Mouse (Mus musculus) hindbrain, embryonic 11.5 days (tissue): ENCODE measurements around the gene Camta1. TPM values are rescaled to one million over a fixed set of nuclear protein-coding genes. Genes with fewer than 3 reads are reported as not detected.

Experiments
- ATAC-seq: fragments of 200-750 bp; cut with Nextera tagmentation; 2 replicates; pipeline ENCODE4 v1.8.0; 2017; ENCODE audit warnings: mild to moderate bottlenecking, moderate TSS enrichment, moderate library complexity; ENCODE audit not compliant: low FRiP score
- DNase-seq: peaks from one replicate; pipeline ENCODE4 v3.0.0-alpha.2; 2015; ENCODE audit warnings: low spot score
- H3K27ac ChIP-seq: fragments of 300-500 bp; sonication (generic); 2 replicates; pipeline ENCODE4 v1.5.1; 2014; ENCODE audit warnings: mild to moderate bottlenecking, low read depth, low read length
- H3K27me3 ChIP-seq: fragments of 300-500 bp; sonication (generic); 2 replicates; pipeline ENCODE4 v1.6.1; 2014; ENCODE audit warnings: mild to moderate bottlenecking, low read length, moderate library complexity, mixed read lengths; ENCODE audit not compliant: control insufficient read depth, insufficient read depth
- H3K36me3 ChIP-seq: fragments of 300-500 bp; sonication (generic); 2 replicates; pipeline ENCODE4 v1.6.1; 2014; ENCODE audit warnings: mild to moderate bottlenecking, low read length, moderate library complexity, mixed read lengths; ENCODE audit not compliant: control insufficient read depth, insufficient read depth
- H3K4me1 ChIP-seq: fragments of 300-500 bp; sonication (generic); replicated peaks from 2 replicates; pipeline ENCODE4 v1.6.1; 2014; ENCODE audit warnings: low read length, mixed read lengths; ENCODE audit not compliant: control insufficient read depth, insufficient read depth
- H3K4me2 ChIP-seq: fragments of 300-500 bp; sonication (generic); replicated peaks from 2 replicates; pipeline ENCODE4 v1.6.1; 2014; ENCODE audit warnings: mild to moderate bottlenecking, low read depth, low read length
- H3K4me3 ChIP-seq: fragments of 300-500 bp; sonication (generic); 2 replicates; pipeline ENCODE4 v1.5.1; 2014; ENCODE audit warnings: low read depth, low read length
- H3K9ac ChIP-seq: fragments of 300-500 bp; sonication (generic); 2 replicates; pipeline ENCODE4 v1.6.1; 2014; ENCODE audit warnings: low read depth, low read length
- H3K9me3 ChIP-seq: fragments of 300-500 bp; sonication (generic); 2 replicates; pipeline ENCODE4 v1.6.1; 2016; ENCODE audit warnings: low read length; ENCODE audit not compliant: control insufficient read depth
- WGBS: fragments of 180-500 bp; shearing (Covaris S2); extraction: QIAGEN DNeasy Blood & Tissue Kit; methylation state at CpG from one replicate; pipeline ENCODE4 v1.1.7; 2014; 5-methylcytosine and 5-hydroxymethylcytosine counted together
- polyA plus RNA-seq: library from polyadenylated mRNA; unstranded; fragments of >200 nt; fragmentation: Nextera tagmentation; extraction: Ambion mirVana; gene quantifications from 2 replicates; pipeline ENCODE4 v1.2.1, GENCODE M21; 2014

Camta1 gene
- polyA plus RNA-seq, 1 experiment from 2014 or later, result 130 TPM

DNA sequence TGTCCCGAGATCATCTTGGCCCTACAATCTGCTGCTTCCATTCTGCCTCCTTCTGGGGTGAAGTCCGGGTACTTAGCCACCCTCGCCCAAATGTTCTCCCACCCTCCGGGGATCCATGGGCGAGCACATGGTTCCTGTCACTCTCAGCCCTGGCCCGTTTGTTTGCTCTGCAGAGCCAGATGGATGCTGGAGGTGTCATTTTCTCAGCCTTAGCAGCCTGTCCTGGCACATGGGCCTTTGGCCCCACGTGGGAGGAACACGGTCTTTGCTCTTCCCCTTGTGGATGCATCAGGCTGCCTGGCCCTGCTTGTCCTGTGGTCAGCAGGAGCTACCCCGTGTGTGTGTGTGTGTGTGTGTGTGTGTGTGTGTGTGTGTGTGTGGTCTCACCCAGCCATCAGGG lies 560.3 kb downstream of the Camta1 start:
- no peaks in the 10 kb centered on the region for H3K27me3 ChIP-seq
- no peaks in the 10 kb centered on the region for H3K9me3 ChIP-seq
- no peak overlapping the region for H3K4me2 ChIP-seq
- ATAC-seq (no peak), DNase-seq (no peak)
- no peak overlapping the region for H3K9ac ChIP-seq
- no peak overlapping the region for H3K27ac ChIP-seq
- no peaks in the 10 kb centered on the region for H3K36me3 ChIP-seq
- no peaks in the 10 kb centered on the region; the same call in 1 of the 2 replicates for H3K4me1 ChIP-seq
- 60% methylated on average over 9 of the region's 9 CpGs for WGBS
- no peak overlapping the region for H3K4me3 ChIP-seq

DNA sequence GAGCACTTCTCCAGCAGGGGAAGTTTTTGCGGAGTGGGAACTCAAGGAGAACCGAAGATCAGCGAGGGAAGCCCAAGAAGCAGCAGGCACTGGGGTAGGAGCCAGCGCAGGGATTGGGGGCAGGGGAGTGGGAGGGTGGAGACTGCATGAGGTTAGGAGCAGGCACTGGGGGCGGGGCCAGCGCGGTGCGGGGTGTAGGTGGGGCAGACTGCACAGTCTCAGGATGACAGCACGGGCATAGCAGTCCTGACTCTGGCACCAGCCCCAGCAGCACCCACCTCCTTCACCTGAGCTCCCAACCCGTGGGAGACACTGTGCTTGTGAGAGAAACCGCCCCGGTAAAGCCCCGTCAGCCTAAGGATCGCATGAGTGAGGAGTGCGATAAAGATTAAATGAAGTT lies 561.0 kb downstream of the Camta1 start:
- H3K4me2 ChIP-seq, result no peak overlapping the region
- H3K9ac ChIP-seq, result no peak overlapping the region
- peak; percentile 20 for DNase-seq
- ATAC-seq, result no peak
- no peak overlapping the region for H3K27ac ChIP-seq
- no peak overlapping the region for H3K4me3 ChIP-seq
- WGBS, result 21% methylated on average over 15 of the region's 15 CpGs
- no peaks in the 10 kb centered on the region; the same call in 1 of the 2 replicates for H3K4me1 ChIP-seq
- H3K27me3 ChIP-seq, result no peaks in the 10 kb centered on the region
- H3K36me3 ChIP-seq, result no peaks in the 10 kb centered on the region
- no peaks in the 10 kb centered on the region for H3K9me3 ChIP-seq

DNA sequence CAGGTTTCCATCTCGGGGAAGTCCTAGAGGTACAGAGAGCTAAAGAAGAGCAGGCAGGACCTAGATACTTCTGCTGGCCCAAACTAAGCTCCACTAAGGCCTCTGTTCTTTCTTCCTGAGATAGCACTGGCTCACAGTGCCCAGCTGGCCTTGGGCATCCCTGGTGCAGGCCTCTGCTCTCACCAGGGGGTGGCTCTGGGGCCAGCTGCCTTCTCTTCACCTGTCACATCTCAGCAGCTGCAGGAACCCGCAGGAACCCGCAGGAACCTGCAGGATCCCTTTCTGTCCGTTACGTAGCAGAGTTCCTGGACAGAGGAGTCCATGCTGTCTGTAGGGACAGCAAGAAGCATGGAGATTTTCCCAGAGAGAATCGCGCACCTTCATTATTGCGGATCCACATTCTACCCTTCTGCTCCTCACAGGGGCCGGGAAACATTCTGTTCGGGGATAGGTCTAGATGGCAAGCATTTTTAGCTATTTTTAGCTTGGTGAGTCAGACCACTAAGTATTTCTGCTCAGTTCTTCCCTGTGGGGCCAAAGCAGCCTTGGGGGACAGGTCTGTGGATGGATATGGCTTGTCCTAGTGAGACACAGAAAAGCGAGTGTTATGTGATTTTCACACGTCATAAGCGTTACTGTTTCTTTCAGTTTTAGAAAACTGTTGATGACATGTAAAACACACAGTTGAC lies 566.0 kb downstream of the Camta1 start:
- Histone ChIP-seq H3K4me3 (no peak overlapping the region), H3K9ac (no peak overlapping the region), H3K9me3 (no peaks in the 10 kb centered on the region), H3K4me2 (no peak overlapping the region), H3K27me3 (no peaks in the 10 kb centered on the region), H3K4me1 (no peaks in the 10 kb centered on the region; the same call in 1 of the 2 replicates), H3K27ac (no peak overlapping the region), H3K36me3 (no peaks in the 10 kb centered on the region)
- 86% methylated on average over 13 of the region's 13 CpGs for WGBS
- ATAC-seq, result no peak
- DNase-seq, result no peak

DNA sequence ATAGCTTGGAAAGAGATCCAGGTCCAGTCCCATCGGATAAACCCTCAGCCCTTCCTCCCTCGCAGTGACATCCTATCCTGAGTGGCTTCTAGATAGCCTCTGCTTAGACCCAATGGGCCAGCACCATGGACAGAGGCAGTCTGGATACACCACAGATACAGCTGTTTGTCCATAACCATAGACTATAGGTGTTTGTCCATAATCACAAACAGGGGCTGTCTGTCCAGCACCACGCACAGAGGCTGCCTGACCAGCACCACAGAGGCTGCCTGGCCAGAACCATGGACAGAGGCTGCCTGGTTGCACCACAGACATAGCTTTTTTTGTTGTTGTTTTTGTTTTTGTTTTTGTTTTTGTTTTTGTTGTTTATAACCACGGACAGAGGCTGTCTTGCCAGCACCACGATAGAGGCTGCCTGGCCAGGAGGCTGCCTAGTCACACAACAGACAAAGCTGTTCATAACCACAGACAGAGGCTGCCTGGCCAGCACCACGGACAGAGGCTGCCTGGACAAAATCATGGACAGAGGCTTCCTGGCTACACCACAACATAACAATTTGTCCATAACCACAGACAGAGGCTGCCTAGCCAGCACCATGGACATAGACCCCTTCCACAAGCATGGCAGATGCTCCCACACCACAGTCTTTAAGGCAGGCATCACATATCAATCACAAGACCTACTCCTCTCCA lies 572.6 kb downstream of the Camta1 start:
- H3K9me3 ChIP-seq, result no peaks in the 10 kb centered on the region

DNA sequence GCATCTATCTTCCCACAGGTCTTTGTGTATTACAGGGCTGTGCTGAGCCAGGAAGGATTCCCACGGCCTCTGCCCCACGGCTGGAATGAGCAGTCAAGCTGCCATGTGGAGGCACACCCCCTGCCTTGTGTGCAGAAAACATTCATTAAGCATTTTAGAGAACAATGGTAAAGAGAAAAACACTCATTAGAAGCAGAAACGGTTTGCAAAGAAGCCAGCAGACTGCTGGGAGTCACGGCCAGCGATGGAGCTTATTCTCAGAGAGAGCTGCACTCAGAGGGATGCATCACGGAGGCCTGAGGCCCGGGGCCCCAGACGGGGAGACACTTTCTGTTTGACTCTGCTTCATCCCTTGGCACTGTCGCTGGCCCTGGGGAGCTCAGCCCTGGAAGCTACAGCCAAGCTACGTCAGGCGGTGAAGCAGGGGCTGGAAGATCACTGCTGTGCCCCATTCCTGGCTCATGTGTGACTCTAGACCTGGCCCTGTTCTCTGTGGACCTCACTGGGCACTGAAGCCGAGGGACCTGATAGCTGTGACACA lies 575.7 kb downstream of the Camta1 start:
- DNase-seq (no peak), ATAC-seq (no peak)
- H3K4me3 ChIP-seq, result no peak overlapping the region
- no peaks in the 10 kb centered on the region for H3K9me3 ChIP-seq
- H3K36me3 ChIP-seq, result no peaks in the 10 kb centered on the region
- WGBS, result 64% methylated on average over 12 of the region's 12 CpGs
- no peaks in the 10 kb centered on the region for H3K4me1 ChIP-seq
- no peak overlapping the region for H3K27ac ChIP-seq
- no peak overlapping the region for H3K4me2 ChIP-seq
- no peak overlapping the region for H3K9ac ChIP-seq
- no peaks in the 10 kb centered on the region for H3K27me3 ChIP-seq

More for the DNA sequence above, 572.6 kb downstream of the Camta1 start:
- ATAC-seq (no peak), DNase-seq (peak; percentile 39)
- Histone ChIP-seq H3K36me3 (no peaks in the 10 kb centered on the region), H3K4me3 (no peak overlapping the region), H3K4me1 (no peaks in the 10 kb centered on the region), H3K27me3 (no peaks in the 10 kb centered on the region), H3K27ac (no peak overlapping the region), H3K9ac (no peak overlapping the region), H3K4me2 (no peak overlapping the region)
- 60% methylated on average over 6 of the region's 6 CpGs for WGBS

DNA sequence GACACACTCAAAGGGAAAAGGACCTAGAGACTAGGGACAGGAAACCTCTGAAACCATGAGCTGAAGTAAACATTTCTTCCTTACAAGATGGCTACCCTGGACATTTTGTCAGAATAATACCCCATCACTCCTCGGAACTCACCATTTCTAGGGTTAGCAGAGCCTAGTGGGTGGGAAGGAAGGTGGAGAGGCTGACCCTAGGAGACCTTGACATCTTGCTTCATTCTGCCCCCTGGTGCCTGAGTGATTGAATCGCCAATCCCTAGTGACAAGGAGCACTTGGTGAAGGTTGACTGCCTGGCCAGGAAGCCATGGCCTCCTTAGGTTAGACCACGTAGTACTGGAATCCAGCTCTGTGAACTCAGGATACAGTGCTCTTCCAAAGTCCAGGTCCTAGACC lies 576.2 kb downstream of the Camta1 start:
- Histone ChIP-seq H3K4me1 (no peaks in the 10 kb centered on the region), H3K36me3 (no peaks in the 10 kb centered on the region), H3K27me3 (no peaks in the 10 kb centered on the region), H3K9ac (no peak overlapping the region), H3K27ac (no peak overlapping the region), H3K4me2 (no peak overlapping the region), H3K4me3 (no peak overlapping the region), H3K9me3 (no peaks in the 10 kb centered on the region)
- WGBS, result 71% methylated on average over 3 of the region's 3 CpGs
- ATAC-seq, result no peak
- DNase-seq, result no peak

DNA sequence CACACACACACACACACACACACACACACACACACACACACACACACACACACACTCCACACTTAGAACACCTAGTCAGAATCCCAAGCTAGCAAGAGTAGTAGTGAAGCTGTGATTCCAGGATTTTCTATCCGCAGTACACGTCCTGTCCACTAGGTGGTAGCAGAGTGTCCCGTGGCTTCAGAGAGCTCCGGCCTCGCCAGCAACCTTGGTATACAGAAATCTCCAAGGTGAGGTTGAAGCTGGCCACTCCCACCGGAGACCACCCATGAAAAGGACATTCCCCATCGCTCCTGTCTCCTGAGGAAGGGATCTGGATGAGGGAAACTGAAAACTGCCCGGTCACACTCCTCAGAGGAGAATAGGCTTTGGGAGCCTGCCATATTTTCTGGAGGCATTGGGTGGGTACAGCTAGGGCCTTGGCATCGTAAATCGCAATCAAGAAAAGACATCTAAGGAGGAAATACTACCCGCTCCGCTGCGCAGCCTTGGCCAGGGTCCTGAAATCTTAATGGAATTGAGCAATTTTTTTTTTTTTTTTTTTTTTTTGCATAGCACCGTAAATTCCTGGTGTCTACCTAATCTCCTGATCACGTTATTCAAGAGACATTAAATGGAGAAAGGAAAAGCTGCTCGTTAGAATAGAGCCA lies 578.5 kb downstream of the Camta1 start:
- H3K4me2 ChIP-seq, result no peak overlapping the region

DNA sequence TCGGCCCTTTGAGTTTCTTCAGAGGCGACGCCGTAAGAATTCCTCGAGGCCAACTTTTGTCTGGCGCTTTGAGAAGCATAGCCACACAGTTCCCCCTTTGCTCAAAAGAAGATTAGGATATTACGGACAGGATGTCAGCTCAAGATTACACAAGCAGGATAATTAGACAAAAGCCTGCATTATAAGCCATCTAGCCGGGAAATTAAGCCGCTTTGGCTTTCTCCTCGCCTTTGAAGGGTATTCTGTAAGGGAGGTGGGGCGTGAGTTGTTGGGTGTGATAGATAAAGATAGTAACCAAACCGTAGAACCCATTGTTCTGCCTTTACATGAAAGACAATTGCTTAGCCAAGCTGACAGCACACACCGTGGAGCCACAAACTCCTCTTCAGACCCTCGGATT lies 579.6 kb downstream of the Camta1 start:
- H3K4me1 ChIP-seq, result no peaks in the 10 kb centered on the region
- no peak overlapping the region for H3K27ac ChIP-seq
- no peak overlapping the region for H3K4me2 ChIP-seq
- no peak overlapping the region for H3K9ac ChIP-seq
- ATAC-seq, result no peak
- no peak overlapping the region for H3K4me3 ChIP-seq
- H3K36me3 ChIP-seq, result no peaks in the 10 kb centered on the region
- WGBS, result 52% methylated on average over 14 of the region's 14 CpGs
- no peaks in the 10 kb centered on the region for H3K9me3 ChIP-seq
- H3K27me3 ChIP-seq, result no peaks in the 10 kb centered on the region
- no peak for DNase-seq

More for the DNA sequence above, 578.5 kb downstream of the Camta1 start:
- ATAC-seq, result no peak
- H3K27ac ChIP-seq, result no peak overlapping the region
- 38% methylated on average over 16 of the region's 16 CpGs for WGBS
- no peak overlapping the region for H3K4me3 ChIP-seq
- no peaks in the 10 kb centered on the region for H3K27me3 ChIP-seq
- no peaks in the 10 kb centered on the region for H3K9me3 ChIP-seq
- H3K36me3 ChIP-seq, result no peaks in the 10 kb centered on the region
- H3K4me1 ChIP-seq, result no peaks in the 10 kb centered on the region
- DNase-seq, result peak; percentile 85
- H3K9ac ChIP-seq, result no peak overlapping the region
